In the genomic region with DNA sequence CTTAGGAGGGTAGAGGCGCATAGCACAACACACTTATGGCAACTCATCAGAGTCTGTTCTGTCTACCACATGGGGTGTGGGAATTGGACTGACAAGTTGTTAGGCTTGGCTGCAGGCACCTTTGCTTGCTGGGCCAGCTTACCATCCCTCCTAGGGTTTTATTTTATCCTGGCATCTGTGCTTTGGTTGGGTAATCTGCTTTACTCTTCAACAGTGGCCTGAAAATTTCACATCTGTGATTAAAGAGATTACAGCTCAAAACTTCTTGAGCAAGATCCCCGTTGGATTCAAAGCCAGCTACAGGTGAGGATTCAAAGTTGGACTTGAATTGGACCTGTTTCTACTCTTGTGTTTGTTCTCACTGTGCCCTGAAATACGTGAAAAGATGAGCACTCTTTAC, we compare ENCODE assay signal across 14 mouse cellular contexts.
"Had no signal": no experiment of that assay in that cellular context is flagged by ENCODE, and none has a peak within 500 bp of the region (broad histone marks: within the 10 kb centered on the region; RNA-seq: fewer than 3 reads in every experiment).

No protein-coding gene starts in this region.

- H3K36me3 ChIP-seq: midbrain, embryonic 10.5 days; midbrain, embryonic 12.5 days had no signal

- H3K9ac ChIP-seq: lung, embryonic 14.5 days; midbrain, embryonic 12.5 days had no signal

- H3K27me3 ChIP-seq: midbrain, embryonic 12.5 days had no signal

- H3K27ac ChIP-seq: midbrain, embryonic 10.5 days; midbrain, embryonic 12.5 days had no signal

- H3K9me3 ChIP-seq: midbrain, embryonic 10.5 days; midbrain, embryonic 12.5 days had no signal

- DNase-seq: lung, adult 18-20 months; lung, embryonic 14.5 days; lung, postnatal 10 days; lung, postnatal 4 days; right cerebral cortex, adult 18-20 months; right cerebral cortex, postnatal 25 days; right cerebral cortex, postnatal 4 days; spleen, adult 18-20 months; thymus, adult 18-20 months; thymus, postnatal 14 days; thymus, postnatal 36 days had no signal

- H3K4me3 ChIP-seq: midbrain, embryonic 10.5 days; midbrain, embryonic 12.5 days; myocyte had no signal
